Mouse (Mus musculus): ENCODE data around the gene Ahnak.

- TF ChIP-seq HCFC1 (IDR thresholded peaks at IDR 0.05; ENCODE audit: borderline replicate concordance, insufficient read depth, low read length) (no peak), ZC3H11A (IDR thresholded peaks at IDR 0.05; ENCODE audit: borderline replicate concordance, low read depth, low read length) (peak; percentile 99), ZNF384 (IDR thresholded peaks at IDR 0.05; ENCODE audit: low read depth, low read length) (no peak)
These were observed 121.2 kb downstream of the Ahnak start for GRCm38 (mm10) chr19:9110182-9110869.

Data from ES-E14 (cell line).